Mouse (Mus musculus): ENCODE measurements at regions not wholly inside any gene's neighbourhood (a gene's known extent, or its start where the extent isn't known, plus 50 kb on each side); places are given as distances from the start of the nearest gene placed in this dataset.
A peak's percentile ranks its signal among the peaks of the same experiment; 100 is the strongest.
"Not testable (repeated sequence)": the region's sequence is repeated elsewhere in the genome, so short reads cannot be mapped to it uniquely, and the experiment has no call there.

- peak in 1 of 2 experiments; percentile 39 for DNase-seq (ENCODE audit: low spot score in 2 of 2)
These were observed 742.0 kb downstream of the Kcna4 start for GRCm38 (mm10) chr2:108032301-108033013.

GRCm38 (mm10) chr2:108033328-108034182, 743.1 kb downstream of the Kcna4 start:
- DNase-seq (ENCODE audit: low spot score in 2 of 2): no peak

DNA sequence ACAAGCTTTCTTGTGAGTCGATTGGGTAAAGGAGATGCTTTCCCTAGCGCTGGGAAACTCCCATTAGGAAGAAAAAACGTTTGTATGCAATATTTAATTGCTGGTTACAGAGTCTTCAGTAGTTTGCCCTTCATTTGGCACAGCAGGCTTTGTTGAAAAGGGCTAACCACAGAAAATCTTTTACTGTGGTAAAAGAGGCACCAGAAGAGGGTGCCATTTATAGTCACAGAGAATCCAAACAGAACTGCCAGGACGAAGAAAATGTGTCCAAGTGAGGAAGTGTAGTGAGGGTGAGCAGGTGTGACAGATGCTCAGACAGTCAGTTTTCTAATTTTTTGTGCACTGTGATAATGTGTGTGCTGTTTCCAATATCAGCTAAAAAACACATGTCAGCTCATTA, 744.4 kb downstream of the Kcna4 start:
- DNase-seq (ENCODE audit: low spot score in 2 of 2): no peak

DNA sequence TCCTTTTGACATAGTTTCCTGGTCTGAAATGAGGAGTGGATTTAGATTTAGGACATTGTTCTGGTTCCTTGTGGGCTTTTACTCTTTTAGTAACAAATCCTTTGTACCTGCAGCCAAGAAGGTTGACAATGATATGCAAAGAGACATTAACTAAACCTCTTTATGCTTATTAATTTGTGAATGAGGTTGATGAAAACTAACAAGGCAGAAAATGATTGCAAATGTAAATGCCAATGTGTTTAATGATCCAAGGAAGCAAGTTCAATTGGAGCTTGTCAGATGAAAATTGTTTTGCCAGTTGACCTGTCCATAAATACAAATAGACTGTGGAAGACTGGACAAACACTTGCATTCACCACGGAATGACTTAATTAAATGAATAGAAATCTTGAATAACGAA, 751.6 kb downstream of the Kcna4 start:
- DNase-seq (ENCODE audit: low spot score in 2 of 2): no peak

DNA sequence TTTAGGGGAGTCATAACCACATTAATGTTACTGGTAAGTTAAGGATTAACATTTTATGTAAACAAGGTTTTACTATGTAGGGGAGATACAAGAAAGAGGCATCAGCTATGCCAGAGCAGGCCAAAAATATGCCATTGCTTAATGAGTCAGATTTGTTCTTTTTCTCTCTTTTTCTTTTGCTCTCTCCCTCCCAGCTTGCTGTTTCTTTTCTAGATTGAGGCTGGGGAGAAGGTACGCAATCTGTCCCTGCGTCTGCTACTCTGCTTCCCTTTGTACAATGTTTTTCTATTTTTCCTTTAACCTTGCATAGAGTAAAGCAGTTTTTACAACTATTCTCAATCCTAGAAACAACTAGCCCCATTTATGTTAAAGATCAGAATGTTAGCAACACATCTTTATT, 754.4 kb downstream of the Kcna4 start:
- no peak for DNase-seq (ENCODE audit: low spot score in 2 of 2)

- DNase-seq (ENCODE audit: low spot score in 2 of 2): no peak
These were observed 755.6 kb downstream of the Kcna4 start for GRCm38 (mm10) chr2:108045997-108046396.

DNA sequence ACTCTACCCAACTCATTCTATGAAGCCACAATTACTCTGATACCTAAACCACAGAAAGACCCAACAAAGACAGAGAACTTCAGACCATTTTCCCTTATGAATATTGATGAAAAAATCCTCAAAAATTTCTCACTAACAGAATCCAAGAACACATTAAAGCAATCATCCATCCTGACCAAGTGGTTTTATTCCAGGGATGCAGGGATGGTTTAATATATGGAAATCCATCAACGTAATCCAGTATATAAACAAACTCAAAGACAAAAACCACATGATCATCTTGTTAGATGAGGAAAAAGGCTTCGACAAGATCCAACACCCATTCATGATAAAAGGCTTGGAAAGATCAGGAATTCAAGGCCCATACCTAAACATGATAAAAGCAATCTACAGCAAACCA, 772.3 kb downstream of the Kcna4 start:
- DNase-seq (ENCODE audit: low spot score in 2 of 2): not testable (repeated sequence)

GRCm38 (mm10) chr2:108083911-108084310, 793.5 kb downstream of the Kcna4 start:
- peak; percentile 8 for DNase-seq (ENCODE audit: low spot score in 2 of 2)

- DNase-seq (ENCODE audit: low spot score in 2 of 2): no peak
These were observed 799.8 kb downstream of the Kcna4 start for GRCm38 (mm10) chr2:108090266-108090665.

- no peak for DNase-seq (ENCODE audit: low spot score in 2 of 2)
These were observed 806.6 kb downstream of the Kcna4 start for GRCm38 (mm10) chr2:108097026-108097425.

DNA sequence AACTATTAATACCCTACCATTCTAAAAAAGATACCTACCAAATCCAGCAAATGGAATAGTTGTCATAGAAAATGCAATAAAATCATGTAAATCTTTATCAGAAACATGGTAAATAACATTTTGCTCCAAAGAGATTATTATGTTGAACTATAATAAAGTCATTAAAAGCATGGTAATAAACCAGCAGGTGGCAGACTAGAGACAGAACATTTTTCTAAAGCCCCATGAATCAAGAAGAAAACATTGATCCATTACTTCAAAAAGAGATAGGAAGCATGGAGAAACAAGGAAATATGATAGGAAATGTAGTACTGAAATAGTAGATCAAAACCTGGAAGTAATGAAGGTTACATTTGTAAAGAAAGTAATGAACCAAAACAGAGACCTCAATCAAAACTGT, 819.7 kb downstream of the Kcna4 start:
- no peak for DNase-seq (ENCODE audit: low spot score in 2 of 2)

DNA sequence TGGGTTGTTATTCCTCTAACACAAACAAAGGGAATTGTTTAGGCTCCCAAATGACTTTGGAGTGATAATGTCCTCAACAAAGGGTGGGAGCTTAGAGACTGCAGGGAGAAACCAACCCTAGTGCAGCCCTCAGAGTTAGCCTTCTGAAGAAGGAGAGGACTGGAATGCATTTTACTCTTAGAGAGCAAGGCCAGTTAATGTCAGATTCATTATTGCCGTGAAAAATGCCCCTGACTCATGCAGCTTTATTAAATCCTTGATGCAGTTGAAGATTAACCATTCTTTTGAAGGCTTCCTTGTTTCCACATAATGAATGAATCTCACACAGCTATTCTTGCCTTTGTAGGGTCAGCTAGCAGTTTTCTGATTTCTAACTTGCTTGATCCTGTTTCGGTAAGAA, 855.3 kb downstream of the Kcna4 start:
- DNase-seq (ENCODE audit: low spot score in 2 of 2): no peak

GRCm38 (mm10) chr2:108148221-108148620, 857.8 kb downstream of the Kcna4 start:
- DNase-seq (ENCODE audit: low spot score in 2 of 2): no peak

GRCm38 (mm10) chr2:108156189-108156588, 865.8 kb downstream of the Kcna4 start:
- DNase-seq (ENCODE audit: low spot score in 2 of 2): no peak

- no peak for DNase-seq (ENCODE audit: low spot score in 2 of 2)
These were observed 867.3 kb downstream of the Kcna4 start for GRCm38 (mm10) chr2:108157731-108158130.

DNA sequence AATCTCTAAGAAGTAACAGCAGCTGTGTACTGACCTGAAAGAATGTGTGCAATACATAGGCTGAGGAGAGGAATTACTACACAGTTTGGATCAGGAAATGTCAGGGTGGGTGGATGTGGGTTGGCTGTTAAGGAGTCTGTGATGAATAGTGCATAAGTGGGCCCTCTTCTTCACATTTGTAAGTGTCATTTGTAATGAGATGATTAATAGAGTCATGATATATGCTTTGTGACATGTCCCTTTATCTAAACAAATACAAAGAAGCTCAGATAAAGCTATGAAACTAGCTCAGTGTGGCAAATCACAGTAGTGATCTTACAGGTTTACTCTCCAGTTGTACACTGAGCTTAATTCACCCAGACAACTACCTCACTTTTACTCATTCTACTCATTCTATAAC, 867.9 kb downstream of the Kcna4 start:
- peak; percentile 4 to 17 for DNase-seq (ENCODE audit: low spot score in 2 of 2)

- DNase-seq (ENCODE audit: low spot score in 2 of 2): no peak
These were observed 870.4 kb downstream of the Kcna4 start for GRCm38 (mm10) chr2:108160865-108161264.

GRCm38 (mm10) chr2:108165085-108165484, 874.6 kb downstream of the Kcna4 start:
- no peak for DNase-seq (ENCODE audit: low spot score in 2 of 2)
